Mouse (Mus musculus) kidney, adult 2 months (tissue): ENCODE results near the gene Scrt2.

Experiments used
- CTCF ChIP-seq: fragments of 200-500 bp; conservative IDR thresholded peaks from 2 replicates; pipeline ENCODE4 v1.5.1; 2011; ENCODE audit warnings: low read depth, mild to moderate bottlenecking, control low read depth, low read length, moderate library complexity, mixed read lengths; ENCODE audit not compliant: insufficient read depth, insufficient read length
- POLR2A ChIP-seq: fragments of 200-500 bp; IDR thresholded peaks from one replicate; pipeline ENCODE4 v1.6.1; 2011; ENCODE audit warnings: low read depth, low read length, control low read depth

DNA sequence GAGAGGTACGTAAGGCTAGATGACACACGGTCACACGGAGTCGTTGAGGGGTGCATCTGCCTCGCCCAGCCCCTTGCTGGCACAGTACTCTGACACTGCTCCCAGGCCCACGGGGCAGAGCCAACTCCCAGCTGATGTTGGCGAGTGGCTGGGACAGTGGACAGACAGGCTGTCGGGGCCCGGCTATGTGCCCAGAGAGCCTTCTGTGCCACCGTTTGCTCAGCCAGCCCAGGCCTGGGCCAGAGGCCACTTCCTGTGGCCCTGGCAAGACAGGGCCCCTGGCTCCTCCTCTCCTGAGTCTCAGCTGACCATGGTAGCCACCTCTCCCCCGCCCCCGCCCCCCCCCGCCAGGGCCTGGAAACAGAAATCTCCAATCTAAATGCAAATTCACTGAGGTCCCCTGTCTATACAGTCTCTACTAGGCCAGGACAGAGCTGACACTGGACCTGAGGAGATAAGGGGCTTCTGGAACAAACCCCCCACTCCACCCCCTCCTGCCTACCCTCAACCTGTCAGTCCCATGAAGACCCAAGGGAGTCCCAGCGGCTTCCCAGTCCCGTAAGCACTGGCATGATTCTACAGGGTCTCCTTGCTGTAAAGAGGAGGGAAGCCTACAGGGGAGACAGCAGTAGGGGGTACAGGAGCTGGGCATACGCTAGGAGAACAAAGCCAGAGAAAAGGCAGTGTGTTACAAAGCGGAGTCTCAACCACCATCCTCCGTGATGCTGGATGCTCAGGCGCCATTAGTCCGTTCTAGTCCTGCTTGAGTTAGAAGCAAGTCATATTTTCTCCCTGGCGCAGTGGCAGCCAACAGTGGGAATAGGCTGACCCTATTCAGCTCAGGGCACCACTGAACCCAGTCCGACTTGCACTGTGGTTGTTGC lies 24.7 kb upstream of the Scrt2 start:
- TF ChIP-seq POLR2A (no peak), CTCF (no peak)
